Mouse (Mus musculus) heart, postnatal 0 days (tissue): ENCODE measurements around the gene Fryl.

ENCODE experiments used
- CTCF ChIP-seq: IDR thresholded peaks from 2 replicates; pipeline ENCODE4 v1.5.1; 2016; ENCODE audit warnings: antibody characterized with exemption, control low read depth, low read depth
- EP300 ChIP-seq: IDR thresholded peaks from 2 replicates; pipeline ENCODE4 v1.6.1; 2016; ENCODE audit warnings: antibody characterized with exemption, low read depth

GRCm38 (mm10) chr5:73102342-73102989 is 154.0 kb downstream of the Fryl start:
- no peak for TF ChIP-seq EP300
- TF ChIP-seq CTCF, result no peak
